Mouse (Mus musculus): Measurements from ENCODE around the gene Ube2g1.
"Not testable (repeated sequence)": the region's sequence is repeated elsewhere in the genome, so short reads cannot be mapped to it uniquely, and the experiment has no call there.

Ube2g1 gene

DNA sequence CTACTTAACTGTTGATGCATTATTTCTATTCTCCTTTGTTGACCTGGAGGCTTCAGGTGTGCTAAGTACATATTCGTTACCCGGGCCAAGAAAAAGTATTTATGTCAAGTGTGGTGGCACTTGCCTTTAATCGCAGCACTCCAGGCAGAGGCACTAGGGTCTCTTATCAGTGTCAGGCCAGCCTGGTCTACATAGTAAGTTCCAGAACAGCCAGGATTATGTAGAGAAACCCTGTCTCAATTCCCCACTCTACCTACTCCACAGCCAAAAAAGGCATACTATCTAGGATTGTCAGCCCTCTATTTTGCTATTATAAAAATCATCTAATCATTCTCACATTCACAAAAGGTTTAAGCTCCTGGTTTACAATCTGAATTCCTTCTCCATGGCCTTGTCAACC is 82.0 kb downstream of the Ube2g1 start:
- in situ Hi-C loops (cut with MseI, MboI), result no loop called here

DNA sequence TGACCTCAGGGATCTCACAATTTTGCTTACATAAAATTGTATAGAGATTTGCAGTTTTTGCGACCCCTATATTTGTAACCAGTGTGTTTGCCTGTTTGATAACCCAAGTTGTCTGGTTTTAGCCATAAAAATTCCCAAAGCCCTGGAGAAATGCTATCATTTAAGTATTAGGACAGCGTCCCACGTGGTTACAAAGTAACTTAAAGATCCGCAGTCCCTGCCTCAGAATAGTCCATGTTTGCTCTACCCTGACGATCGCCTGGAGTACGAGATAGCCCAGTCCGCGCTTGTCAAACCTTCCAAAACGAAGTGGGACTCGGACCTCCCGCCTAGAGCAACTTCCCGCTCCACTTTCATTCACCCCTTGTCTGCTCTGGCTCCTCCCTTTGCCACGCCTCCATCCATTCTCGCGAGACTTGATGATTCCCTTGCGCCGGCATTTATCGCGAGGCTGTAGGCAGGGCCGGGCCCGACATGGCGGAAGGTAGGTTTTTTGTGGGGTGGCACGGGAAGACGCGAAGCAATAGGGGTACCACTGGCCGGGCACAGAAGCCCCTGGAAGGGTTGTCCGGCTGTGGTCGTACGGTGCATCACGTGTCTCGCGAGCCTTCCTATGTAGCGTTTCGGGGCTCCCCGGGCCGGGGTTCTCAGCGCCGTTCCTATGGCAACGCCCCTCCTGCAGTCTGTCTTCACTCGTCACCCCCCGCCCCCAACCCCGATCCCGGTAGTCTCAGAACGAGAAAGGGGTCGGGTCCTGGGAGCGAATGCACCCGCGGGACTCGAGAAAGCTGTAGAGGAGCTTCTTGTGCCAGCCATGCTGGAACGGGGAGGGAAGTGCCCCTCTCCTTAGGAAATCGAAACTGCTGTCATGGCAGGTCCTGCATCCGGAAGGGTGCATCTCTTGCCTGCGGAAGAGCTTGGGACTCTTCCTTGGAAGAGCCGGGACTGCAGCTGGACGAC is 82.7 kb downstream of the Ube2g1 start, which contains the start of gene Ankfy1:
TSS of gene Ankfy1 (plus strand) at position 456 of the 960 bp plus-strand sequence.
- in situ Hi-C loops (cut with MseI, MboI), result no loop called here

DNA sequence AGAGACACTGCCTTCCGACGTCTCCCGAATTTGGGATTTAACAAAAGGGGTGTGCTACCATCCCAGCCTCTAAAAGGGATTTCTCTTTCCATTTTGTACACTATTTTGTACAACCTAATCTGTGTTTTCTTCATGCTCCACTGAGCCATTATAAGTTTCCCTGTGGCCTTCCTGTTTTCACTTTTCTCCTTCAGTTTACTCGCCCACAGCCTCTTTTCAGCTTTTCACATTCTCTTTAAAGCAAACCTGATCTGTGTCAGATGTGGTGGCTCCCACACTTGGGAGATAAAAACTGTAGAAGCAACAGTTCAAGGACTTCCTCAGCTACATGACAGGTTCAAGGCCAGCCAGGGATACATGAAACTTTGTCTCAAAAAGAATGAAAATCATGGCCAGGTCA is 85.3 kb downstream of the Ube2g1 start:
- in situ Hi-C loops (cut with MseI, MboI), result no loop called here

DNA sequence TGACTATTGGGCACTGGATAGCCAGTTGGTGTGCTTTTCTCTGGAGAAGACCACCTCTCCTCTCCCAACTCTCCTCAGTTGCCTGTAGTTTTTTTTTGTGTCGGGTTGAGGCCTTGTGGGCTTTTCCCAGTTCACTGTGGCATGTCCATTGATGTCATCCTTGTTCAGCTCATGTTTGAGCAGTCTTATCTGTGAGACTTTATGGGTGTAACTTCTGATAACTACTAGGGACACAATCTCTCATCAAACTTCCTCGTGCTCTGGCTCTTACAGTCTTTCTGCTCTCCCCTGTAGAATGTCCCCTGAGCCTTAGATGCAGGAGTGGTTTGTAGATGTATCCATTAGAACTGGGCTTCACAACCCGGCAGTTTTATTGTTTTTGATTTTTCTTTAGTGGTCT is 87.9 kb downstream of the Ube2g1 start:
- in situ Hi-C loops (cut with MseI, MboI), result no loop called here

DNA sequence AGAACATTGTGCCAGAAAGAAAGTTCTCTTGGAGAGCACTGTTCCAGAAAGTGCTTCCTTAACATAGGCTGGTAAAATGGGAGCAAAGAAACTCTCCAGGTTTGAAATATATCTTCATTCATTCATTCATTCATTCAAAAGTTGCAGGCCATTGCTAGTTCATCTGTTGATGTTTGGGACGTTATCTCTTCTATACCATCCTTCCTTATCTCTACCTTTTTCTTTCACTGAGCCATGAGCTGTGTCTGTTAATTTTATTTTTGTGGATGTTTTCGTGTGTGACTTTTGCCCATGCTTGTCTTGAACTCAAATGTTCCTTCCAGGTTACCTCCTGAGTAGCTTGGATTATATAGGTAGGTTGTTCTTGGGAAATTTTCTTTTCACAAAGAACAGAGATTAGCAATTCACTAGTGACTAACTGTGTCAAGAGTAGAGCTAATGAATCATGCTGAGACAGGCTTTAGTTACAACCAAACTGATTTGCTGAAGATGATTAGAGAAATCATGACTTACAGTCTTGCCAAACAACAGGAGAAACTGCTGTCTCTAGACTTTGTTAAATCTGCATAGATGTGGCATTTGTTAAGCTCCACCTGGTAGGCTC is 89.4 kb downstream of the Ube2g1 start:
- in situ Hi-C loops (cut with MseI, MboI), result no loop called here

DNA sequence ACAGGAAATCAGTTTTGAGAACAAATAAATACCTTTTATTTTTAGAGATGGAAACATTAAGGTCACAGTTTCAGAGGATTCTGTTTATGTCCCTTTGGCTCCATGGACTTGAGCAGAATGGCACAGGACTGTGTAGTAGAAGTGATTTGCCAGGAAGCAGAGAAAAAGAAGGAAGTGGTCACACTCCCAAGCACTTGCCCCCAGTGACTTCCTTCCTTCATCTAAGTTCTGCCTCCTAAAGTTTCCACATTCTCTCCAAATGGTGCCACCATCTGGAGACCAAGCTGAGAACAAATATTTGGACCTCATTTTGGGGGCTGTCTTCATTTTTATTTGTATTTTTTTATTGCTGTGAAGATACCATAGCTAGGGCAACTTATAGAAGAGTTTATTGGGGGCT is 90.2 kb downstream of the Ube2g1 start:
- in situ Hi-C loops (cut with MseI, MboI), result no loop called here

DNA sequence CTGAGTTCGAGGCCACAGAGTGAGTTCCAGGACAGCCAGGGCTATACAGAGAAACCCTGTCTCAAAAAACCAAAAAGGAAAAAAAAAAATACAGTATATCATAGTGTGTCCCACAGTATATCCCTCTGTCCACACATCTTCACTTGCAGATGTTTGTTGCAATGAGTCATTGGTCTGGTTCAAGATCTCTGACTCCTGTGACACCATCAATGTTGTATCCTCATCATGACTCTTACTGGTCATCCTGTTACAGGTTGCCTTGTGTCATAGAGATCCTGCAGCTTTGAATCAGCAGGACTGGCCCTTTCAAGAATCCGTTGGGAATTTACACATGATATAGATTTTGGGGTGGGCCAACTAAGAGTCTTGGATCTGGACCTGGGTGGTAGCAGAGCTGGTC is 98.0 kb downstream of the Ube2g1 start:
- in situ Hi-C loops (cut with MseI, MboI), result not testable (repeated sequence)

DNA sequence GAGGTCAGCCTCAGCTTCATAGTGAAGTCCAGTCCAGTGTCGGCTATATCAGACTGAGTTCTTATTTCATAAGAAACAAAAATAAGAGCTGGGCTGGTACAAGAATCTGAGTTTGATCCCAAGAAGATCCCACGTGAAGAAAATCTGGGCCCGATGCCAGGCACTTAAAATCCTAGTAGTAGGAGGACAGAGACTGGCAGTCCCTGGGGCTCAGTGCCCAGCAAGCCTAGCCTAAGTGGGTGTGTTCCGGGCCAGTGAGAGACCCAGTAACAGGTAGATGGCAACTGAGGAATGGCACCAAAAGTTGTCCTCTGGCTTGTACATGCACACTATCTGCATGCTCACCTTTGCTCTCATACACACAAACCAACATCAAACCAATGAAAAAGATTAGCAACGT is 105.6 kb downstream of the Ube2g1 start:
- in situ Hi-C loops (cut with MseI, MboI), result no loop called here

DNA sequence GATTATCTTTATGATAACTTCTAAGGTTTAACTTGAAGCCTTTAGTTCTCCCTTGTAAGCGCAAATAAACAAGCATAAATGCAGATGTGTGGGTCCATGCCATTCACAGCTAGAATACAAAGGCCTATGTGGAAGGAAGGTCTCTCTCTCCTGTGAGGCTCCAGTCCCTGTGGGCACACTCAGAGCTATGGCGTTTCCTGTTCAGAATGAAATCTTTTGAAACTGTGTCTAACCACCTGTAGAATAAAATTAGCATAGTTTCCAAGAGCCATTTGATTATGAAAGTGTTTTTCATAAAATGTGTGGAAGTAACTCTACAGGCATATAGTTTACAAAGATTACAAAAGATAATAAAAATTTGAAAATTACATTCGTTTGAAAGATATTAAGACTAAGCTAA is 111.1 kb downstream of the Ube2g1 start:
- in situ Hi-C loops (cut with MseI, MboI), result no loop called here

DNA sequence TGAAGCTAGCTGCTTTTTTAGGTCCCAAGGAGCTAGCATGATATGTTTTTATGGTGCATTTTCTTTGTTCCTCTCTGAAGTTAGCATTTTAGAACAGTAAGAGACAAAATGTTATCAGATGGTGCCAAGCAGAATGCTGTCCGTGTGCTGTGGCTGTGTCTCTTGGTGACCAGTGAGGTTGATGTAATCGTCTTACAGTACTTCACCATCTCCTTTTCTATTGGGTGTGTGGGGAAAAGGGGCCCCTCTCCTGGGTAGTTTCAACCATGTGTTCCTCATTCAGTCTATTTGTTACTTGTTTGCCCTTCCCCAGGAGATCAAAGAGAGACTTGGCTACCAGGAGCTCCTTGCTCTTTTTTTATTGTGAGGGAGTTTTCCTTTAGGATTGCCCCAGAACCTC is 116.1 kb downstream of the Ube2g1 start:
- in situ Hi-C loops (cut with MseI, MboI), result loop anchor here in 1 of 2 experiments (10.0 kb wide), 1 partner anchor 148 kb away; no protein-coding TSS in a partner anchor

DNA sequence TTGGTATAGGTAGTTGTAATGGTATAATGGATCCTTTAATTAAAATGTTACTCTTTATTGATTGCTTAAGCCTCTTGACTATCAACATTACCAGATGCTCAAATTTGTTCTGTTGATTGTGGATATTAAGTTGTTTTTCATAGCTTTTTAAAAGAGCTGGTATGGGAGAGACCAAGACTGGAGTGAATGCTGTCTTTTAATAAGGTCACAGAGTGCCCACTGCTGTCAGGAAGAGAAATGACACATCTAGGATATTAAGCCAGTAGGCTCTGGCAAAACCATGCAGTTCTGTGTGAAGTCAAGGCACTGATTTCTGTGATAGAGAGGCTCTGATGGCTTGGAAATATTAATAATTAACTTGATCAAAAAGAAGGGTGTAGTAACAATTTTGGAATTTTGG is 116.8 kb downstream of the Ube2g1 start:
- in situ Hi-C loops (cut with MseI, MboI), result loop anchor here in 1 of 2 experiments (10.0 kb wide), 1 partner anchor 149 kb away; no protein-coding TSS in a partner anchor

DNA sequence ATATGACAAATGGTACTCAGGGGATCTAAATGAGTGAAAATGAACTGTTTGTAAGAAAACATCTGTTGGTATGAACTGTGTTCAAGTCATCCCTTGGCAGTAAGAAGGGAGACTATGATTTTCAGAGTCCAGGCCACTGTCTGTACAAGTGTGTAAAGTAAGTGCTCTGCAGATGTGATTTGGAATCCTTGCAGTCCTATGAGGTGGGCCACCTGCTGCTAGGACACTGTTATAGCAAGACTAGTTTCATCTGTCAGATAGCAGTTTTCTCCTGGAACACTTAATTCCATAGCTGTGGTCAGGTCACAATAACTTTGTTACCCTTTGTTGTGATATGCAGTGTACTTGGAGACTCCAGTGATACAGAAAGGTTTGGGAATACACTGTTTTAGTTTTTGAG is 118.9 kb downstream of the Ube2g1 start:
- in situ Hi-C loops (cut with MseI, MboI), result loop anchor here in 1 of 2 experiments (10.0 kb wide), 1 partner anchor 151 kb away; no protein-coding TSS in a partner anchor

DNA sequence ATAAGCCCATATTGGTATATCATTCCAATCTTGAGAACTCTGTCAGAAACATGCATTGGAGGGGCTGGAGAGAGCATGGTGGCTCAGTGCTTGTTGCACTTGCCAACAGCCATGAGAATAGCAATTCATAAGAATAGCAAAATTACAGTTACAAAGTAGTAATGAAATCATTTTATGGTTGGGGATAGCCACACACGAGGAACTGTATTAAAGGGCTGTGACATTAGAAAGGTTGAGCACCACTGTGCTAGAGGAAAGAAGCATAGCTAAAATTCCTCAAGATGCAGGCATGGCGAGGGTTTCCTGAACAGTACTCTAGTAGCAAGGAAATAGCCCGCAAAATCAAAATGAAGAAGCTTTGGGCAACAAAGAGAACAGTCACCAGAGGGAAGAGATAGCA is 126.7 kb downstream of the Ube2g1 start:
- in situ Hi-C loops (cut with MseI, MboI), result no loop called here

DNA sequence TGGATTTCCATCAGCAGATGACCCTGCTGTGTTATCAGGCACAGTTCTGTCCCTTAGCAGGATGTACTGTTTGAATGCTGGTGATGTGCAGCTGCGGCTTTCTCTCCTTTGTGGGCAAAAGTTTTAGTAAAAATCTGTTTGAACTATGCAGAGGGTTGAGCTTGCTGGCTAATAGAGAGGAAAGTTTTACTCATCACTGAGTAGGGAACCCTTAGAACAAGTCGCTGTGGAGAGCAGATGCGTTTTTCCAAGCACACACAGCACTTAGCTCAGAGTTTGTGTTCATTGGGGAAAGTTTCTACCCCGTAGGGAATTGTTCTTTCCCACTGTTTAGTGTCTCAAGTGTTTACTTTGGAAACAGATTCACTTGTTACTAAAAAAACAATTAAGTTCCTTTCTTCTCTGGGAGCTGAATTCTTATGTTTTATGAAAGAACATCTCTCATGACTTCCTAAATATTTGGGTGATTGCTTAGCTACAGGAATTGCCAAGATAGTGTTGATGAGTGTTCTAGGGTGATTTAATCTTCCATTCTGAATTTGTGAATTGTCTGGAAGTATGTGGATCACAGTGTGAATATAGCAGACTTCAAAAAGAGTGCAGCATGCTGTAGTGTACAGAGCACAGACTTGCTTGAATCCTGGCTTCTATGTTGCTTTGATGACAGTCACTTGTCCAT is 127.9 kb downstream of the Ube2g1 start:
- in situ Hi-C loops (cut with MseI, MboI), result no loop called here

DNA sequence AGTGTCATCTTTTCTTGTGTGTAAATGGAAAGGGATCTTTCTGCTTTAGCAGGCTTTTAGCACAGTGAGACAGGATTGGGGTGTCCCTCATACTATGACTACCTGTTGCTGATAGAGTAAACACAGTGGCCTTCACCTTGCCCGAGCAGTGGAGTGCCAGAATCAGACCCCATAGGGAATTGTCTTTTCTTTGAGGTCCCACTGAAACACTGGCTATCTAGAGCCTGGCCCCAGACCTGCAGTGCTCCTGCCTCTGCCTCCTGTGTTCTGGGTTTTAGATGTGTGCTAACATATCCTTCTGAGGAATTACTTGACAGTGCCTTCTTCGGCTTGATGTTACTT is 128.4 kb downstream of the Ube2g1 start:
- in situ Hi-C loops (cut with MseI, MboI), result no loop called here

All from mouse trophoblast stem cell (cell line).